Mouse (Mus musculus) megakaryocyte, embryonic 14.5 days (primary cell): ENCODE data around the gene Slc20a1.

ENCODE experiments used
- FLI1 ChIP-seq: IDR thresholded peaks from 2 replicates; pipeline ENCODE4 v1.6.1; 2012; ENCODE audit warnings: low read length, inconsistent platforms, mixed read lengths
- GATA1 ChIP-seq: IDR thresholded peaks from 3 replicates; pipeline ENCODE4 v1.6.1; 2012; ENCODE audit warnings: mixed read lengths, low read length, inconsistent platforms, borderline replicate concordance

DNA sequence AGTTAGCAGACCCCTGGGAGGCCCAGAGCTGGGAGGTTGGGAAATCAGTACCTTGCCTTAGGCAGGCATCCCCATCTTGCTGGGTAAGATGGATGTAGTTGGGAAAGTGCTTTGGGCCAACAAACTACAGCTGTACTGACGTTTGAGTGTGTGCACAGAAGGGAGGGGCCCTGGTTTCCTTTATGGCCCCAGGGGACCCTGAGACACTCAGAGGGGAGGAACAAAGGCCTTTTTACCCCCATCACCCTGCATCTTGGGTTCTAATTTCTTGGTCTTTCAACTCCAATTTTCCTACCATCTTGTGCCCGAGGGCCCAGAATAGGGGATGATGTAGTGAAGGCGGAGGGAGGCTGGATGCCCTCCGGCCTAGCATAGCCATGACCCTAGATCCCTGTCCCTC is 57.4 kb downstream of the Slc20a1 start:
- no peak for TF ChIP-seq GATA1
- TF ChIP-seq FLI1 = no peak
